Mouse (Mus musculus) lung, embryonic 14.5 days (tissue): ENCODE data around the gene Drd3. TPM values are rescaled to one million over a fixed set of nuclear protein-coding genes. Genes with fewer than 3 reads are reported as not detected.

ENCODE experiments used
- ATAC-seq: fragments of 200-750 bp; cut with Nextera tagmentation; 2 replicates; pipeline ENCODE4 v1.8.0; 2017; ENCODE audit warnings: mild to moderate bottlenecking, moderate TSS enrichment, moderate library complexity; ENCODE audit not compliant: insufficient read depth
- DNase-seq: peaks from one replicate; pipeline ENCODE4 v3.0.0-alpha.2; 2015
- H3K27ac ChIP-seq: fragments of 300-500 bp; sonication (generic); 2 replicates; pipeline ENCODE4 v1.5.1; 2014; ENCODE audit warnings: low read depth, mild to moderate bottlenecking, moderate library complexity
- H3K27me3 ChIP-seq: fragments of 300-500 bp; sonication (generic); 2 replicates; pipeline ENCODE4 v1.6.1; 2014; ENCODE audit warnings: low read length, control low read depth; ENCODE audit not compliant: insufficient read depth
- H3K36me3 ChIP-seq: fragments of 300-500 bp; sonication (generic); 2 replicates; pipeline ENCODE4 v1.6.1; 2014; ENCODE audit warnings: control low read depth; ENCODE audit not compliant: insufficient read depth
- H3K4me1 ChIP-seq: fragments of 300-500 bp; sonication (generic); 2 replicates; pipeline ENCODE4 v1.6.1; 2014; ENCODE audit warnings: antibody characterized with exemption, control low read depth; ENCODE audit not compliant: insufficient read depth
- H3K4me2 ChIP-seq: fragments of 300-500 bp; sonication (generic); 2 replicates; pipeline ENCODE4 v1.6.1; 2014; ENCODE audit warnings: mild to moderate bottlenecking
- H3K4me3 ChIP-seq: fragments of 300-500 bp; sonication (generic); 2 replicates; pipeline ENCODE4 v1.5.1; 2014; ENCODE audit warnings: low read depth, low read length
- H3K9ac ChIP-seq: fragments of 300-500 bp; sonication (generic); 2 replicates; pipeline ENCODE4 v1.6.1; 2014
- H3K9me3 ChIP-seq: fragments of 300-500 bp; sonication (generic); 2 replicates; pipeline ENCODE4 v1.6.1; 2016; ENCODE audit warnings: low read depth, low read length, control low read depth
- CTCF ChIP-seq: IDR thresholded peaks from 2 replicates; pipeline ENCODE4 v1.5.1; 2016; ENCODE audit warnings: antibody characterized with exemption, low read depth
- WGBS: fragments of 180-500 bp; shearing (Covaris S2); extraction: QIAGEN DNeasy Blood & Tissue Kit; methylation state at CpG from one replicate; pipeline ENCODE4 v1.1.7; 2014; 5-methylcytosine and 5-hydroxymethylcytosine counted together
- microRNA-seq: library from miRNA; unstranded; fragments of <30 nt; microRNA quantifications from one replicate; pipeline ENCODE4, GENCODE M21; 2016; ENCODE audit warnings: borderline number of aligned reads
- polyA plus RNA-seq: library from polyadenylated mRNA; unstranded; fragments of >200 nt; fragmentation: Nextera tagmentation; extraction: Ambion mirVana; gene quantifications from 2 replicates; pipeline ENCODE4 v1.2.1, GENCODE M21; 2014

Drd3 gene
- polyA plus RNA-seq, 1 experiment from 2014 or later, result not detected

- no peak overlapping the region for H3K4me3 ChIP-seq
- no peaks in the 10 kb centered on the region for H3K27me3 ChIP-seq
- ATAC-seq, result no peak
- H3K9me3 ChIP-seq, result no peaks in the 10 kb centered on the region
- H3K36me3 ChIP-seq, result peaks cover 66% of the 10 kb centered on the region
- no peak for DNase-seq
- H3K9ac ChIP-seq, result no peak overlapping the region
- no peak overlapping the region for H3K27ac ChIP-seq
- no peak for TF ChIP-seq CTCF
- no peak overlapping the region for H3K4me2 ChIP-seq
- no peaks in the 10 kb centered on the region for H3K4me1 ChIP-seq
These were observed 116.0 kb downstream of the Drd3 start for GRCm38 (mm10) chr16:43869805-43870204.

- ATAC-seq (peak; percentile 41; the same call in 1 of the 2 replicates), DNase-seq (peak; percentile 18)
- Histone ChIP-seq H3K27ac (no peak overlapping the region), H3K9ac (no peak overlapping the region), H3K4me1 (no peaks in the 10 kb centered on the region), H3K27me3 (no peaks in the 10 kb centered on the region), H3K4me3 (no peak overlapping the region), H3K4me2 (no peak overlapping the region), H3K9me3 (no peaks in the 10 kb centered on the region), H3K36me3 (peaks cover 81% of the 10 kb centered on the region)
- WGBS, result 72% methylated on average over 7 of the region's 7 CpGs
- TF ChIP-seq CTCF, result no peak
These were observed 117.6 kb downstream of the Drd3 start for GRCm38 (mm10) chr16:43871419-43871818.

Small RNA genes within 50 kb of the gene (microRNA-seq; reads per million reads assigned to microRNA genes)
- gene Gm25996, result not detected

Other genes with a start within 250 kb of the Drd3 start
- not detected in 2 replicates for gene Tigit, start 89.9 kb upstream of the Drd3 start, polyA plus RNA-seq
- 7.6 and 10.5 TPM in 2 replicates for gene Ccdc191, start 135.8 kb downstream of the Drd3 start, polyA plus RNA-seq
- 39.5 and 43.0 TPM in 2 replicates for gene Qtrt2, start 172.8 kb downstream of the Drd3 start, polyA plus RNA-seq
- 2.1 TPM in 2 replicates for gene Zdhhc23, start 225.8 kb downstream of the Drd3 start, polyA plus RNA-seq